Comparison of ENCODE assay signal across 11 mouse cellular contexts in the genomic region with DNA sequence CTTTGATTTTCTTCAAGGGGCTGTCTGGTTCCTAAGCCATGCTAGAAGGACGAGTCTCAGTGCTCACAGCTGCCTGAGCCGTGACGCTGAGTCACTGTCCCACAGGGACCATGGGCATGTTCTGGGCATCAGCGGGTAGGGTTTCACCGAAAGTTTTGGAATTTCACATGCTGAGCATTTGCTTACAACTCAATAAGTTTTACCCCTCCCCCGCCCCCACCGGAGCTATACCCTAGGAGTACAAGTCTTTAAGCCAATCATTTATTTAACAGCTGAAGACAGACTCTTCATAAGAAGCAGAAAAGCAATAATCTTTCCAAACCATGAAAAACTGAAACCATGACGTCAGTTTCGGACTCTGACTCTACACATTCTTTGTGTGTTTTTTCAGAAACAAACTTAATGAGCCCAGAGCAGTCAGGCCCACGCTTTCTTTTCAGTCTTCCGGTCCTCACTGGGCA. TPM values are rescaled to one million over a fixed set of nuclear protein-coding genes. Genes with fewer than 3 reads are reported as not detected.
A peak's percentile ranks its signal among the peaks of the same experiment; 100 is the strongest.
DNase-seq lines count a peak whose midpoint lies in the region; ATAC-seq and TF ChIP-seq lines count a peak whose summit lies in the region.
"Had no signal": no experiment of that assay in that cellular context is flagged by ENCODE, and none has a peak within 500 bp of the region (broad histone marks: within the 10 kb centered on the region; RNA-seq: fewer than 3 reads in every experiment).

No protein-coding gene starts in this region.

- H3K36me3 ChIP-seq in embryonic facial prominence, embryonic 12.5 days = peaks cover 6% of the 10 kb centered on the region; the same call in 1 of the 2 replicates
- H3K36me3 ChIP-seq in embryonic facial prominence, embryonic 10.5 days (replicated peaks) = peaks cover 29% of the 10 kb centered on the region
- H3K36me3 ChIP-seq in kidney, embryonic 15.5 days = peaks cover 15% of the 10 kb centered on the region
- peaks cover 4 to 25% of the 10 kb centered on the region in 2 experiments for H3K36me3 ChIP-seq in CH12.LX (replicated peaks in 1 of 2; ENCODE audit: control insufficient read depth in 1 of 2, insufficient read depth in 1 of 2, low read length in 1 of 2)
- H3K36me3 ChIP-seq in limb, embryonic 13.5 days = peaks cover 20% of the 10 kb centered on the region

- in situ Hi-C loops in CH12.LX (cut with MboI; ENCODE audit: low pct_ligation_motif_present, low pct_unique_long_range_greater_than_20kb, low sequenced_read_pairs) = loop anchor here (5.0 kb wide), 1 partner anchor 82 kb away; no protein-coding TSS in a partner anchor

- H3K4me3 ChIP-seq in embryonic facial prominence, embryonic 12.5 days = no peak overlapping the region
- no peak overlapping the region for H3K4me3 ChIP-seq in embryonic facial prominence, embryonic 10.5 days
- peak overlapping the region; percentile 84; the same call in 1 of the 2 replicates for H3K4me3 ChIP-seq in kidney, embryonic 15.5 days (replicated peaks)
- peak overlapping the region; percentile 88 to 91 (median 89) for H3K4me3 ChIP-seq in CH12.LX (replicated peaks in 1 of 3; ENCODE audit: low read depth in 2 of 3, low read length in 2 of 3, poor library complexity in 1 of 3)
- H3K4me3 ChIP-seq in limb, embryonic 13.5 days = peak overlapping the region; percentile 67

- dilution Hi-C loops in CH12.LX (cut with MboI; ENCODE audit: extremely low pct_ligation_motif_present, extremely low pct_unique_long_range_greater_than_20kb, low sequenced_read_pairs) = no loop called here

- H3K79me2 ChIP-seq in CH12.LX (replicated peaks; ENCODE audit: control insufficient read depth, extremely low read depth, insufficient read depth, poor library complexity, severe bottlenecking) = no peaks in the 10 kb centered on the region; the same call in none of the 2 replicates

- H3K27me3 ChIP-seq in embryonic facial prominence, embryonic 12.5 days = no peaks in the 10 kb centered on the region
- no peaks in the 10 kb centered on the region for H3K27me3 ChIP-seq in embryonic facial prominence, embryonic 10.5 days (replicated peaks; ENCODE audit: low read depth, poor library complexity, severe bottlenecking)
- no peaks in the 10 kb centered on the region for H3K27me3 ChIP-seq in kidney, embryonic 15.5 days
- no peaks in the 10 kb centered on the region for H3K27me3 ChIP-seq in CH12.LX (replicated peaks)
- H3K27me3 ChIP-seq in limb, embryonic 13.5 days = no peaks in the 10 kb centered on the region
- H3K27me3 ChIP-seq: neural tube, embryonic 12.5 days had no signal

- no peak for ATAC-seq in embryonic facial prominence, embryonic 12.5 days (ENCODE audit: insufficient number of reproducible peaks, insufficient read depth, low FRiP score, low TSS enrichment)
- no peak for ATAC-seq in kidney, embryonic 15.5 days (replicated peaks; ENCODE audit: low FRiP score)
- 0 out of 2 replicates have a peak, but pooled peaks have one; percentile 14 for ATAC-seq in limb, embryonic 13.5 days (ENCODE audit: low FRiP score, low read depth)
- ATAC-seq in granulocyte monocyte progenitor cell, adult 5-6 weeks (replicated peaks; ENCODE audit: poor library complexity, severe bottlenecking) = no peak

- H3K9ac ChIP-seq in embryonic facial prominence, embryonic 12.5 days = no peak overlapping the region
- H3K9ac ChIP-seq in kidney, embryonic 15.5 days = no peak overlapping the region
- H3K9ac ChIP-seq in CH12.LX (ENCODE audit: insufficient read depth, low read depth) = peak overlapping the region; percentile 96
- peak overlapping the region; percentile 94 for H3K9ac ChIP-seq in limb, embryonic 13.5 days

- no peaks in the 10 kb centered on the region for H3K9me3 ChIP-seq in embryonic facial prominence, embryonic 12.5 days
- no peaks in the 10 kb centered on the region for H3K9me3 ChIP-seq in embryonic facial prominence, embryonic 10.5 days
- no peaks in the 10 kb centered on the region for H3K9me3 ChIP-seq in kidney, embryonic 15.5 days (replicated peaks)
- H3K9me3 ChIP-seq in CH12.LX (replicated peaks; ENCODE audit: low read length) = no peaks in the 10 kb centered on the region
- no peaks in the 10 kb centered on the region for H3K9me3 ChIP-seq in limb, embryonic 13.5 days
- H3K9me3 ChIP-seq: neural tube, embryonic 12.5 days had no signal

- no peak overlapping the region for H3K27ac ChIP-seq in embryonic facial prominence, embryonic 12.5 days
- H3K27ac ChIP-seq in embryonic facial prominence, embryonic 10.5 days (replicated peaks) = no peak overlapping the region
- peak overlapping the region; percentile 99; the same call in 1 of the 2 replicates for H3K27ac ChIP-seq in kidney, embryonic 15.5 days
- H3K27ac ChIP-seq in CH12.LX (ENCODE audit: insufficient read depth, low read depth) = peak overlapping the region; percentile 97
- peak overlapping the region; percentile 29; the same call in 1 of the 2 replicates for H3K27ac ChIP-seq in limb, embryonic 13.5 days
- H3K27ac ChIP-seq: neural tube, embryonic 12.5 days had no signal

- peaks cover 13% of the 10 kb centered on the region; the same call in 1 of the 2 replicates for H3K4me1 ChIP-seq in embryonic facial prominence, embryonic 12.5 days
- H3K4me1 ChIP-seq in embryonic facial prominence, embryonic 10.5 days = peaks cover 34% of the 10 kb centered on the region
- H3K4me1 ChIP-seq in kidney, embryonic 15.5 days = peaks cover 28% of the 10 kb centered on the region
- H3K4me1 ChIP-seq in CH12.LX (ENCODE audit: control insufficient read depth in 1 of 2, insufficient read depth in 2 of 2) = peaks cover 16 to 49% of the 10 kb centered on the region in 2 experiments
- H3K4me1 ChIP-seq in limb, embryonic 13.5 days = peaks cover 30% of the 10 kb centered on the region

- no peak for TF ChIP-seq RAD21 in CH12.LX (IDR thresholded peaks at IDR 0.05; ENCODE audit: low read depth, low read length)

- no peak for TF ChIP-seq POLR2A in CH12.LX (IDR thresholded peaks at IDR 0.05; ENCODE audit: low read depth, low read length)

- 69% methylated on average over 11 of the region's 11 CpGs for WGBS in embryonic facial prominence, embryonic 12.5 days
- WGBS in embryonic facial prominence, embryonic 10.5 days = 83% methylated on average over 11 of the region's 11 CpGs
- WGBS in kidney, embryonic 15.5 days = 71% methylated on average over 11 of the region's 11 CpGs
- WGBS in limb, embryonic 13.5 days = 65% methylated on average over 11 of the region's 11 CpGs

- TF ChIP-seq CTCF in CH12.LX (conservative IDR thresholded peaks at IDR 0.05 in 1 of 2, IDR thresholded peaks at IDR 0.05 in 1 of 2; ENCODE audit: low read depth in 2 of 2, low read length in 2 of 2) = no peak

- TF ChIP-seq EP300 in CH12.LX (IDR thresholded peaks at IDR 0.05; ENCODE audit: low read length) = peak; percentile 72

- no peak for DNase-seq in embryonic facial prominence, embryonic 10.5 days (ENCODE audit: low spot score)
- no peak for DNase-seq in kidney, postnatal 25 days
- peak; percentile 84 for DNase-seq in CH12.LX (ENCODE audit: extremely low read depth)
- DNase-seq in right cerebral cortex, postnatal 4 days = no peak
- DNase-seq: cerebellum, adult 9-10 months; lung, adult 18-20 months had no signal

- peak overlapping the region; percentile 68 for H3K4me2 ChIP-seq in embryonic facial prominence, embryonic 12.5 days (replicated peaks)
- peak overlapping the region; percentile 90 for H3K4me2 ChIP-seq in kidney, embryonic 15.5 days
- H3K4me2 ChIP-seq in CH12.LX (ENCODE audit: insufficient read depth, low read depth, poor library complexity, severe bottlenecking) = peak overlapping the region; percentile 97
- H3K4me2 ChIP-seq in limb, embryonic 13.5 days (replicated peaks) = peak overlapping the region; percentile 77

TF ChIP-seq in CH12.LX, 34 proteins besides CTCF, POLR2A, EP300 and RAD21 (continues in another document):
- TF ChIP-seq USF2 (conservative IDR thresholded peaks at IDR 0.05; ENCODE audit: low read depth, low read length) (no peak), E2F4 (IDR thresholded peaks at IDR 0.05; ENCODE audit: insufficient replicate concordance, low read depth, low read length) (no peak), UBTF (IDR thresholded peaks at IDR 0.05; ENCODE audit: low read depth, low read length) (no peak), RCOR1 (conservative IDR thresholded peaks at IDR 0.05; ENCODE audit: low read depth, low read length) (peak; percentile 76; the same call in 1 of the 2 replicates), TCF12 (IDR thresholded peaks at IDR 0.05; ENCODE audit: low read depth, low read length) (peak; percentile 52; the same call in 1 of the 2 replicates), NELFE (IDR thresholded peaks at IDR 0.05; ENCODE audit: low read depth, low read length) (no peak), ZNF384 (IDR thresholded peaks at IDR 0.05; ENCODE audit: low read depth, low read length) (peak; percentile 71), BHLHE40 (IDR thresholded peaks at IDR 0.05; ENCODE audit: low read depth, low read length) (peak; percentile 87), ZMIZ1 (IDR thresholded peaks at IDR 0.05; ENCODE audit: low read depth, low read length) (no peak), IRF4 (IDR thresholded peaks at IDR 0.05; ENCODE audit: low read depth, low read length) (peak; percentile 68), CHD1 (IDR thresholded peaks at IDR 0.05; ENCODE audit: low read depth, low read length) (0 out of 2 replicates have a peak, but pooled peaks have one; percentile 12), GABPA (IDR thresholded peaks at IDR 0.05; ENCODE audit: insufficient replicate concordance, low read depth, low read length) (no peak), TBP (conservative IDR thresholded peaks at IDR 0.05; ENCODE audit: low read depth, low read length) (0 out of 2 replicates have a peak, but pooled peaks have one; percentile 57), JUND (conservative IDR thresholded peaks at IDR 0.05; ENCODE audit: low read depth, low read length) (peak; percentile 53), ZC3H11A (IDR thresholded peaks at IDR 0.05; ENCODE audit: low read depth, low read length) (no peak), ELF1 (IDR thresholded peaks at IDR 0.05; ENCODE audit: low read depth, low read length) (peak; percentile 11; the same call in 1 of the 2 replicates), MAFK (IDR thresholded peaks at IDR 0.05; ENCODE audit: insufficient replicate concordance, low read length) (peak; percentile 64; the same call in 1 of the 2 replicates)

RNA-seq across cellular contexts. Expression of gene Mettl21a, which starts 1.5 kb away (rescaled TPM):
- polyA plus RNA-seq in embryonic facial prominence, embryonic 12.5 days (2016; fragmentation: Nextera tagmentation; extraction: Ambion mirVana) = 21.6 and 23.6 TPM in 2 replicates
- polyA plus RNA-seq in embryonic facial prominence, embryonic 10.5 days (2016; fragmentation: Nextera tagmentation; extraction: Ambion mirVana) = 20.9 and 21.9 TPM in 2 replicates
- 17.7 and 20.2 TPM in 2 replicates for polyA plus RNA-seq in kidney, embryonic 15.5 days (2015; fragmentation: Nextera tagmentation; extraction: Ambion mirVana)
- 19.6 and 25.7 TPM in 2 replicates for total RNA-seq in CH12.LX (2012; rRNA removed)
- total RNA-seq in CH12.LX (2014; rRNA removed) = 38.8 and 40.1 TPM in 2 replicates
- polyA plus RNA-seq in CH12.LX (2012; ENCODE audit: insufficient read length, low read depth) = 18.4 and 18.9 TPM in 2 replicates
- polyA plus RNA-seq in limb, embryonic 13.5 days (2015; fragmentation: Nextera tagmentation; extraction: Ambion mirVana) = 26.0 and 27.2 TPM in 2 replicates
- 11.6 TPM in 2 replicates for total RNA-seq in granulocyte monocyte progenitor cell, adult 5-6 weeks (2014; fragmentation: Nextera tagmentation)
- total RNA-seq in granulocyte monocyte progenitor cell, adult 5-6 weeks (2017) = 8.1 and 11.2 TPM in 2 replicates

Comparison
In these comparisons a context has a peak if more than half of its experiments do, and no peak if none do; other contexts are left out.
1. H3K27ac ChIP-seq: peak in kidney, embryonic 15.5 days (single experiment), CH12.LX (single experiment) and limb, embryonic 13.5 days (single experiment); none in embryonic facial prominence, embryonic 12.5 days (single experiment) and embryonic facial prominence, embryonic 10.5 days (single experiment).
2. H3K4me3 ChIP-seq: peak in kidney, embryonic 15.5 days (single experiment), CH12.LX (3 of 3) and limb, embryonic 13.5 days (single experiment); none in embryonic facial prominence, embryonic 12.5 days (single experiment) and embryonic facial prominence, embryonic 10.5 days (single experiment).
3. H3K9ac ChIP-seq: peak in CH12.LX (single experiment) and limb, embryonic 13.5 days (single experiment); none in embryonic facial prominence, embryonic 12.5 days (single experiment) and kidney, embryonic 15.5 days (single experiment).
4. Peak in every context shown above with its lines, with median percentiles within 50 percentile points of each other: H3K4me2 ChIP-seq.